Mouse (Mus musculus) lung, adult 2 months (tissue): ENCODE results near the gene Prdx2.

Experiments
- CTCF ChIP-seq: fragments of 200-500 bp; IDR thresholded peaks from 2 replicates; pipeline ENCODE4 v1.5.1; 2011; ENCODE audit warnings: mild to moderate bottlenecking, low read length, control low read depth; ENCODE audit not compliant: insufficient read depth
- POLR2A ChIP-seq: fragments of 200-500 bp; IDR thresholded peaks from 2 replicates; pipeline ENCODE4 v1.6.1; 2011; ENCODE audit warnings: low read depth, mild to moderate bottlenecking, control low read depth, low read length, borderline replicate concordance; ENCODE audit errors: extremely low read depth

DNA sequence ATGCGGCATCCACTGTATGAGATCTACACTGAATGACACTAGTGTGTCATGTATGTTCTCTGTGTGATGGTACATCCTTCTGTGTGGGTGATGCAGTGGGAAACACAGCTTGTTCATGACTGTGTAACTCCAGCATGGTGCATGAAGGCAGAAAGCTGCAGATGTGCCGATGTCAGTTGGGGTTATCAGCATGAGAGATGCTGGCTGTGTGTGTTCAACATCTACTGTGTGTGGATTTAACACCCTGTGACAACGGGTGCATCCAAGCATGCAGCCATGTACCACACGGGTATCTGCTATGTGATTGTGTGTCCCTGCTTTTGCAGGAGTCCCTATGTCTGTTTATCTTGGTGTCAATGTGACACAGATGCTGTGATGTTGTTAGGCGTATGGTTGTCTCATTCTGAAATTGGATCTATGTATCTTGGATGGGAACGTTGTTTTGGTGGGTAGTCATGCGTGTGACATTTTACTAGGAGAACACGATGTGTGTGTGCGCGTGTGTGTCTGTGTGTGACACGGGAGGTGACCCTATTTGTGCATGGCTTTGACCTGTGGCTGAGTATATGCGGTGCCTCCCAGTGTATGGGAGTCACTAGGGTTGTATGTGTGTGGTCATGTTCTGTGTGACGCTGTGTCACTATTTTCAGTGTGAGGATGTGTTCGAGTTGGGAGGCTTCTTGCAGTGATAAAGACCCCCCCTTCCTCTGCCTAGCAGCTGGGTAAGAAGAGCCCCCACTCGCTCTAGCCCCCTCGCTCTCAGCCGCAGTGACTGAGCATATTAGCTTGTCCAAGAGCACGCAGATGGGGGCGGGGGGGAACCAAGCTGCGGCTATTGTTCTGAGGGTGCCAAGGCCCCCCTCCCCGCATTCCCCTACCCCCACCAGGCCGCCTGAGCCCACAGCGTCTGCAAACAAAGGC lies 33.1 kb upstream of the Prdx2 start:
- TF ChIP-seq POLR2A (no peak), CTCF (no peak)
